Comparison of ENCODE assay signal across 8 mouse cellular contexts in the genomic region with DNA sequence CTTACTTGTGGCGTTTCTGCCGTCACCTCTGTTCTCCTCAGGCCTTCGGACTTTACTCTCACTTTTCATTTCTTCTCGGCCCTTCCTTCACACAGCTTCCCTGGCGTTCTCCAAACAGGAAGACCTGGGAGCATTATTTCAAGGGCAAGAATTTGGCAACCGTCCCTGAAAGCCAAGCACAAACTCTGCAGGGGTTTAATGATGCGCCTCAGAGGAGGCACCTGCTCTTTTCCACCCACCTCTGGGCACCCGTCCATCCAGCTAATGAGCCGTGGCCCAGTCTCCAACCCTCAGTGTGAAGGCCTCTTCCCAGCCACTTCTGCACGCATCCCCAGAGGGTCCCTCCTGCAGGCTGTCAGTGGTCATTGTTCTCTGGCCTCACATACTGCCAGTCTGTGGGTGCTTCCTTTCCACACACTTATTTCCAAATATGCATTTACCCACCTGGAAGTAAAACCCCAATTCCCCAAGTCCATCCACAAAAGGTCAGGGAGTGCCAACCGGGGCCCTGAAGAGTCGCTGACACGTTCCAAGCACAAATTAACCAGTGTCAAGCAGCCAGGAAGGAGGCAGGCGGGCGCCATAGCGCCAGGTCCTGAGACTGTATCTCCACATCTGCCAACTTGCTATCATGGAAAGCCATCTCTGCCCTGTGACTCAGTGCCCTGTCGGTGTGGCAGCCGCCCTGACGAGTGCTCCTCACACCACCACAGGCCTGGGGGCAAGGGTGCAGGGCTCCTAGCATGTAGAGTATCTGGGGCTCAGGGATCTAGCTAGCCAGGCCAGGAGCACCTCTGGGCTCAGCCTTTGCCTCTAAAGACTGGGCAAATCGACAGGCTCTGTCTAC. TPM values are rescaled to one million over a fixed set of nuclear protein-coding genes. Genes with fewer than 3 reads are reported as not detected.
DNase-seq lines count a peak whose midpoint lies in the region.

No protein-coding gene starts in this region.

- peak; percentile 60 for DNase-seq in adrenal gland, adult 2 months
- no peak for DNase-seq in adrenal gland, postnatal 4 days (ENCODE audit: low spot score in 2 of 2)
- DNase-seq in ovary, adult 18-20 months (ENCODE audit: low spot score) = peak; percentile 55
- DNase-seq in ovary, postnatal 10 days (ENCODE audit: low spot score) = no peak
- DNase-seq in kidney, postnatal 14 days = peak; percentile 93
- DNase-seq in testis, postnatal 10 days (ENCODE audit: low spot score) = peak; percentile 61
- no peak for DNase-seq in embryo, embryonic 11 days
- DNase-seq in left cerebral cortex, adult 8-10 months (ENCODE audit: low spot score in 2 of 2) = no peak

RNA-seq across cellular contexts. Expression of gene Slc45a1, which starts 56.0 kb away (rescaled TPM):
- under 1 TPM; 0.37 to 0.62 TPM for total RNA-seq in adrenal gland, adult 2 months (2021)
- polyA plus RNA-seq in adrenal gland, adult 2 months (2012; rRNA removed) = 0.73 and 1.5 TPM in 2 replicates
- 1 to 10 TPM; 1.5 to 1.7 TPM for total RNA-seq in adrenal gland, postnatal 4 days (2021)
- total RNA-seq in left cerebral cortex, adult 8-10 months (2022) = 10 to 100 TPM; 46.9 to 54.4 (median 48.5) TPM

Comparison
In these comparisons a context has a peak if more than half of its experiments do, and no peak if none do; other contexts are left out.
1. DNase-seq: peak in adrenal gland, adult 2 months (single experiment), ovary, adult 18-20 months (single experiment), kidney, postnatal 14 days (single experiment) and testis, postnatal 10 days (single experiment); none in adrenal gland, postnatal 4 days (0 of 2), ovary, postnatal 10 days (single experiment), embryo, embryonic 11 days (single experiment) and left cerebral cortex, adult 8-10 months (0 of 2).
2. RNA of gene Slc45a1, which starts 56.0 kb away (total RNA-seq): 46.9 to 54.4 TPM in left cerebral cortex, adult 8-10 months; 1.5 to 1.7 TPM in adrenal gland, postnatal 4 days and 0.37 to 0.62 TPM in adrenal gland, adult 2 months; every median in the first group is over 10 times any median in the second.